Comparison of ENCODE assay signal across 33 mouse cellular contexts in the genomic region with DNA sequence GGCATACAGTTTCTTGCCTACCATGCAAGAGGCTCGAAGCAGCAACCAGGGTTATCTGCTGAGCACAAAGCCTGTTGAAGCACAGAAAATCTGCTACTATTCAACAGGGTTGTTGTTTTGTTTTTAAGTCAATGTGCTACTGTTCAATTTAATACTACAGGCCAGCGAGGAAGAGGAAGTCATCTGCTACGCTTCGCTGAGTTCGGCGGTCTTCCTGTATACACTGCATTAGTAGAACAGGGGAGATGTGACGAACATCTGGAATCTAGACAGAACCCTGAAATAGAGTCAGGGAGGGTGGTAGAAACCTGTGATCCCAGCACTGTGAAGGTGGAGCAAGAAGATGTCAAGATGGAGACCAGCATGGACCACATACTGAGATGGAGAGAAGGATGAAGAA. TPM values are rescaled to one million over a fixed set of nuclear protein-coding genes. Genes with fewer than 3 reads are reported as not detected.
DNase-seq lines count a peak whose midpoint lies in the region; ATAC-seq and TF ChIP-seq lines count a peak whose summit lies in the region.
"Had no signal": no experiment of that assay in that cellular context is flagged by ENCODE, and none has a peak within 500 bp of the region (broad histone marks: within the 10 kb centered on the region; RNA-seq: fewer than 3 reads in every experiment).

No protein-coding gene starts in this region.

- no peak for TF ChIP-seq RAD21 in CH12.LX (IDR thresholded peaks at IDR 0.05; ENCODE audit: low read depth, low read length)

- H3K36me3 ChIP-seq in CH12.LX (replicated peaks in 1 of 2; ENCODE audit: control insufficient read depth in 1 of 2, insufficient read depth in 1 of 2, low read length in 1 of 2) = no peaks in the 10 kb centered on the region
- H3K36me3 ChIP-seq in kidney, embryonic 16.5 days (ENCODE audit: insufficient read depth, low read length) = no peaks in the 10 kb centered on the region
- H3K36me3 ChIP-seq: embryonic facial prominence, embryonic 12.5 days; embryonic facial prominence, embryonic 15.5 days; heart, embryonic 12.5 days; heart, embryonic 15.5 days; hindbrain, embryonic 10.5 days; hindbrain, embryonic 13.5 days had no signal

- 56% methylated on average over 7 of the region's 7 CpGs for WGBS in kidney, embryonic 16.5 days

- in situ Hi-C loops in CH12.LX (cut with MboI; ENCODE audit: low pct_ligation_motif_present, low pct_unique_long_range_greater_than_20kb, low sequenced_read_pairs) = no loop called here

- H3K27me3 ChIP-seq in CH12.LX (replicated peaks) = no peaks in the 10 kb centered on the region
- H3K27me3 ChIP-seq in kidney, embryonic 16.5 days (ENCODE audit: insufficient read depth, low read length) = no peaks in the 10 kb centered on the region
- H3K27me3 ChIP-seq: embryonic facial prominence, embryonic 12.5 days; embryonic facial prominence, embryonic 15.5 days; heart, embryonic 12.5 days; heart, embryonic 15.5 days; hindbrain, embryonic 13.5 days had no signal

- no peak overlapping the region for H3K27ac ChIP-seq in CH12.LX (ENCODE audit: insufficient read depth, low read depth)
- no peak overlapping the region for H3K27ac ChIP-seq in kidney, embryonic 16.5 days (ENCODE audit: low read length)
- H3K27ac ChIP-seq: embryonic facial prominence, embryonic 12.5 days; embryonic facial prominence, embryonic 15.5 days; heart, embryonic 15.5 days; hindbrain, embryonic 10.5 days; hindbrain, embryonic 13.5 days had no signal

- ATAC-seq in neutrophil, adult 5-6 weeks (ENCODE audit: extremely low read depth, insufficient number of reproducible peaks, low FRiP score, poor library complexity, severe bottlenecking) = peak; percentile 87
- no peak for ATAC-seq in kidney, embryonic 16.5 days (ENCODE audit: low FRiP score, low TSS enrichment)
- ATAC-seq: CD4-positive, CD25-positive, alpha-beta regulatory T cell, adult 4 months; forebrain, embryonic 14.5 days; forebrain, postnatal 0 days; hindbrain, embryonic 16.5 days had no signal

- TF ChIP-seq CTCF in CH12.LX (conservative IDR thresholded peaks at IDR 0.05 in 1 of 2, IDR thresholded peaks at IDR 0.05 in 1 of 2; ENCODE audit: low read depth in 2 of 2, low read length in 2 of 2) = no peak

- peak; percentile 20 for DNase-seq in lung, postnatal 36 days
- DNase-seq in lung, postnatal 25 days (ENCODE audit: low spot score) = no peak
- DNase-seq in CH12.LX (ENCODE audit: extremely low read depth) = peak; percentile 60
- DNase-seq in spleen, postnatal 36 days (ENCODE audit: low spot score in 2 of 2) = peak; percentile 63 to 67
- no peak for DNase-seq in layer of hippocampus, adult 11-12 months (ENCODE audit: low spot score)
- no peak for DNase-seq in layer of hippocampus, postnatal 10 days (ENCODE audit: low spot score in 2 of 2)
- DNase-seq: adrenal gland, adult 2 months; adrenal gland, postnatal 14 days; cerebellum, adult 18-20 months; cerebellum, adult 9-11 months; cerebellum, postnatal 25 days; forebrain, postnatal 0 days; gastrocnemius, postnatal 25 days; heart, adult 18-20 months; heart, postnatal 10 days; heart, postnatal 36 days had no signal

- TF ChIP-seq EP300 in CH12.LX (IDR thresholded peaks at IDR 0.05; ENCODE audit: low read length) = peak; percentile 70

- peaks cover 8 to 43% of the 10 kb centered on the region in 2 experiments; a peak in 2 of 4 replicates for H3K4me1 ChIP-seq in CH12.LX (ENCODE audit: control insufficient read depth in 1 of 2, insufficient read depth in 2 of 2)
- H3K4me1 ChIP-seq in kidney, embryonic 16.5 days (ENCODE audit: insufficient read depth, low read length) = no peaks in the 10 kb centered on the region
- H3K4me1 ChIP-seq: embryonic facial prominence, embryonic 12.5 days; heart, embryonic 12.5 days; heart, embryonic 15.5 days; hindbrain, embryonic 10.5 days; hindbrain, embryonic 13.5 days had no signal

- 0 out of 2 replicates have a peak overlapping the region, but pooled peaks have one; percentile 3 for H3K4me2 ChIP-seq in CH12.LX (ENCODE audit: insufficient read depth, low read depth, poor library complexity, severe bottlenecking)
- H3K4me2 ChIP-seq in kidney, embryonic 16.5 days (replicated peaks; ENCODE audit: low read depth, low read length) = no peak overlapping the region
- H3K4me2 ChIP-seq: embryonic facial prominence, embryonic 12.5 days; embryonic facial prominence, embryonic 15.5 days; heart, embryonic 12.5 days; heart, embryonic 15.5 days; hindbrain, embryonic 13.5 days had no signal

- no peaks in the 10 kb centered on the region for H3K79me2 ChIP-seq in CH12.LX (replicated peaks; ENCODE audit: control insufficient read depth, extremely low read depth, insufficient read depth, poor library complexity, severe bottlenecking)

- dilution Hi-C loops in CH12.LX (cut with MboI; ENCODE audit: extremely low pct_ligation_motif_present, extremely low pct_unique_long_range_greater_than_20kb, low sequenced_read_pairs) = no loop called here

- H3K9ac ChIP-seq in CH12.LX (ENCODE audit: insufficient read depth, low read depth) = no peak overlapping the region
- H3K9ac ChIP-seq in kidney, embryonic 16.5 days (replicated peaks; ENCODE audit: low read length) = no peak overlapping the region
- H3K9ac ChIP-seq: embryonic facial prominence, embryonic 12.5 days; embryonic facial prominence, embryonic 15.5 days; forebrain, postnatal 0 days; heart, embryonic 12.5 days; heart, embryonic 15.5 days; hindbrain, embryonic 13.5 days had no signal

- no peak overlapping the region for H3K4me3 ChIP-seq in CH12.LX (replicated peaks in 1 of 3; ENCODE audit: low read depth in 2 of 3, low read length in 2 of 3, poor library complexity in 1 of 3)
- H3K4me3 ChIP-seq in kidney, embryonic 16.5 days (ENCODE audit: low read length) = no peak overlapping the region
- H3K4me3 ChIP-seq: embryonic facial prominence, embryonic 12.5 days; embryonic facial prominence, embryonic 15.5 days; heart, embryonic 12.5 days; heart, embryonic 15.5 days; hindbrain, embryonic 10.5 days; hindbrain, embryonic 13.5 days had no signal

- TF ChIP-seq POLR2A in CH12.LX (IDR thresholded peaks at IDR 0.05; ENCODE audit: low read depth, low read length) = no peak

- H3K9me3 ChIP-seq in CH12.LX (replicated peaks; ENCODE audit: low read length) = no peaks in the 10 kb centered on the region
- H3K9me3 ChIP-seq in kidney, embryonic 16.5 days (ENCODE audit: low read length) = no peaks in the 10 kb centered on the region
- H3K9me3 ChIP-seq: embryonic facial prominence, embryonic 12.5 days; embryonic facial prominence, embryonic 15.5 days; heart, embryonic 12.5 days; heart, embryonic 15.5 days; hindbrain, embryonic 10.5 days; hindbrain, embryonic 13.5 days had no signal

TF ChIP-seq in CH12.LX, 34 proteins besides CTCF, POLR2A, EP300 and RAD21 (continues in another document):
- TF ChIP-seq ELF1 (IDR thresholded peaks at IDR 0.05; ENCODE audit: low read depth, low read length) = peak; percentile 62
- TF ChIP-seq NRF1 (IDR thresholded peaks at IDR 0.05; ENCODE audit: low read depth, low read length) = no peak
- TF ChIP-seq ZC3H11A (IDR thresholded peaks at IDR 0.05; ENCODE audit: low read depth, low read length) = no peak
- 0 out of 2 replicates have a peak, but pooled peaks have one; percentile 18 for TF ChIP-seq IRF4 (IDR thresholded peaks at IDR 0.05; ENCODE audit: low read depth, low read length)
- TF ChIP-seq HCFC1 (IDR thresholded peaks at IDR 0.05; ENCODE audit: low read depth, low read length) = peak; percentile 12; the same call in 1 of the 2 replicates
- TF ChIP-seq CHD1 (IDR thresholded peaks at IDR 0.05; ENCODE audit: low read depth, low read length) = no peak
- TF ChIP-seq TCF12 (IDR thresholded peaks at IDR 0.05; ENCODE audit: low read depth, low read length) = 0 out of 2 replicates have a peak, but pooled peaks have one; percentile 40
- TF ChIP-seq CHD2 (IDR thresholded peaks at IDR 0.05; ENCODE audit: low read length) = no peak
- no peak for TF ChIP-seq USF1 (IDR thresholded peaks at IDR 0.05; ENCODE audit: low read depth, low read length)
- TF ChIP-seq ZMIZ1 (IDR thresholded peaks at IDR 0.05; ENCODE audit: low read depth, low read length) = no peak
- no peak for TF ChIP-seq MYC (IDR thresholded peaks at IDR 0.05; ENCODE audit: low read depth, low read length)
- TF ChIP-seq MAFK (IDR thresholded peaks at IDR 0.05; ENCODE audit: insufficient replicate concordance, low read length) = no peak

RNA-seq across cellular contexts. Expression of a gene that starts 8.4 kb away (rescaled TPM):
- total RNA-seq in CH12.LX (2012; rRNA removed) (not detected in 2 replicates), CH12.LX (2014; rRNA removed) (not detected in 2 replicates)
- not detected in 2 replicates for polyA plus RNA-seq in CH12.LX (2012; ENCODE audit: insufficient read length, low read depth)
- total RNA-seq in neutrophil, adult 5-6 weeks (2017) = not detected in 2 replicates
- not detected in 2 replicates for polyA plus RNA-seq in kidney, embryonic 16.5 days (2015; fragmentation: Nextera tagmentation; extraction: Ambion mirVana)
- 1 to 10 TPM in 1 of 2 experiments, not detected in 1; 1.3 TPM for total RNA-seq in layer of hippocampus, postnatal 10 days (2021)
- total RNA-seq: adrenal gland, adult 2 months; adrenal gland, postnatal 14 days; common myeloid progenitor, adult 5-6 weeks; ES-E14; forebrain, postnatal 0 days; gastrocnemius, adult 8-10 months; gastrocnemius, postnatal 25 days; heart, adult 18-20 months; heart, postnatal 10 days; heart, postnatal 36 days had no signal
- polyA plus RNA-seq: adrenal gland, adult 2 months; C2C12; CD4-positive, CD25-positive, alpha-beta regulatory T cell, adult 4 months; embryonic facial prominence, embryonic 12.5 days; embryonic facial prominence, embryonic 15.5 days; forebrain, embryonic 11.5 days; forebrain, embryonic 14.5 days; forebrain, postnatal 0 days; gonadal fat pad, adult 2 months; heart, embryonic 12.5 days; heart, embryonic 15.5 days; hindbrain, embryonic 10.5 days; hindbrain, embryonic 13.5 days; hindbrain, embryonic 16.5 days had no signal

RNA-seq across cellular contexts. Expression of a gene that starts 8.5 kb away (rescaled TPM):
- total RNA-seq in CH12.LX (2012; rRNA removed) (0.13 TPM in 1 of 2 replicates, not detected in the other), CH12.LX (2014; rRNA removed) (not detected in 2 replicates)
- not detected in 2 replicates for polyA plus RNA-seq in CH12.LX (2012; ENCODE audit: insufficient read length, low read depth)
- not detected in 2 replicates for total RNA-seq in neutrophil, adult 5-6 weeks (2017)
- 0.21 and 0.35 TPM in 2 replicates for polyA plus RNA-seq in kidney, embryonic 16.5 days (2015; fragmentation: Nextera tagmentation; extraction: Ambion mirVana)
- total RNA-seq in layer of hippocampus, postnatal 10 days (2021) = not detected
- total RNA-seq: adrenal gland, adult 2 months; adrenal gland, postnatal 14 days; common myeloid progenitor, adult 5-6 weeks; ES-E14; forebrain, postnatal 0 days; gastrocnemius, adult 8-10 months; gastrocnemius, postnatal 25 days; heart, adult 18-20 months; heart, postnatal 10 days; heart, postnatal 36 days had no signal
- polyA plus RNA-seq: adrenal gland, adult 2 months; CD4-positive, CD25-positive, alpha-beta regulatory T cell, adult 4 months had no signal

RNA-seq across cellular contexts. Expression of a gene that starts 15.3 kb away (rescaled TPM):
- total RNA-seq in CH12.LX (2012; rRNA removed) (0.13 TPM in 2 replicates), CH12.LX (2014; rRNA removed) (not detected in 2 replicates)
- polyA plus RNA-seq in CH12.LX (2012; ENCODE audit: insufficient read length, low read depth) = 1.1 and 1.3 TPM in 2 replicates
- total RNA-seq in neutrophil, adult 5-6 weeks (2017) = 0.12 TPM in 1 of 2 replicates, not detected in the other
- 24.7 and 26.3 TPM in 2 replicates for polyA plus RNA-seq in kidney, embryonic 16.5 days (2015; fragmentation: Nextera tagmentation; extraction: Ambion mirVana)
- 1 to 10 TPM; 5.2 to 5.3 TPM for total RNA-seq in layer of hippocampus, postnatal 10 days (2021)

RNA-seq across cellular contexts. Expression of a gene that starts 21.0 kb away (rescaled TPM):
- total RNA-seq in CH12.LX (2012; rRNA removed) (14.3 and 16.8 TPM in 2 replicates), CH12.LX (2014; rRNA removed) (5.8 and 6.0 TPM in 2 replicates)
- 32.5 and 41.0 TPM in 2 replicates for polyA plus RNA-seq in CH12.LX (2012; ENCODE audit: insufficient read length, low read depth)
- total RNA-seq in neutrophil, adult 5-6 weeks (2017) = 2.2 and 7.8 TPM in 2 replicates
- 31.3 and 38.3 TPM in 2 replicates for polyA plus RNA-seq in kidney, embryonic 16.5 days (2015; fragmentation: Nextera tagmentation; extraction: Ambion mirVana)
- total RNA-seq in layer of hippocampus, postnatal 10 days (2021) = 1 to 10 TPM; 5.8 to 7.9 TPM

RNA-seq across cellular contexts. Expression of a gene that starts 21.0 kb away (rescaled TPM):
- 28.7 and 34.9 TPM in 2 replicates for total RNA-seq in CH12.LX (2012; rRNA removed)
- total RNA-seq in CH12.LX (2014; rRNA removed) = 18.5 and 19.3 TPM in 2 replicates
- polyA plus RNA-seq in CH12.LX (2012; ENCODE audit: insufficient read length, low read depth) = 53.4 and 60.0 TPM in 2 replicates
- 40.5 and 48.7 TPM in 2 replicates for total RNA-seq in neutrophil, adult 5-6 weeks (2017)
- polyA plus RNA-seq in kidney, embryonic 16.5 days (2015; fragmentation: Nextera tagmentation; extraction: Ambion mirVana) = 121 and 131 TPM in 2 replicates
- 10 to 100 TPM; 21.8 to 22.6 TPM for total RNA-seq in layer of hippocampus, postnatal 10 days (2021)

Comparison
In these comparisons a context has a peak if more than half of its experiments do, and no peak if none do; other contexts are left out.
1. DNase-seq: peak in lung, postnatal 36 days (single experiment), CH12.LX (single experiment) and spleen, postnatal 36 days (2 of 2); none in lung, postnatal 25 days (single experiment), layer of hippocampus, adult 11-12 months (single experiment) and layer of hippocampus, postnatal 10 days (0 of 2).